ENCODE assay signal across 8 mouse cellular contexts in genomic region chr9:46119943-46120441, GRCm38 (mm10).
DNase-seq lines count a peak whose midpoint lies in the region; ATAC-seq lines count a peak whose summit lies in the region.

No protein-coding gene starts in this region.

- H3K36me3 ChIP-seq in hindbrain, embryonic 11.5 days (ENCODE audit: control insufficient read depth, insufficient read depth, low read length), result no peaks in the 10 kb centered on the region

- WGBS in hindbrain, embryonic 11.5 days, result 3% methylated on average over 6 of the region's 6 CpGs

- peak; percentile 93 for ATAC-seq in hindbrain, embryonic 11.5 days (ENCODE audit: low FRiP score)

- H3K9me3 ChIP-seq in hindbrain, embryonic 11.5 days (ENCODE audit: control insufficient read depth, low read length), result no peaks in the 10 kb centered on the region

- no peaks in the 10 kb centered on the region for H3K27me3 ChIP-seq in hindbrain, embryonic 11.5 days (ENCODE audit: control insufficient read depth, insufficient read depth, low read length)

- H3K9ac ChIP-seq in hindbrain, embryonic 11.5 days (ENCODE audit: low read depth, low read length), result peak overlapping the region; percentile 21; the same call in 1 of the 2 replicates

- no peak overlapping the region for H3K4me3 ChIP-seq in hindbrain, embryonic 11.5 days (ENCODE audit: low read depth, low read length)

- H3K4me1 ChIP-seq in hindbrain, embryonic 11.5 days (replicated peaks; ENCODE audit: control insufficient read depth, insufficient read depth, low read length), result peaks cover 6% of the 10 kb centered on the region

- peak; percentile 90 for DNase-seq in MN1 (ENCODE audit: low spot score)
- peak; percentile 56 for DNase-seq in cerebellum, adult 8-10 months
- DNase-seq in frontal cortex, postnatal 10 days (ENCODE audit: low spot score in 2 of 2), result peak; percentile 53 to 57
- peak; percentile 77 for DNase-seq in hindbrain, embryonic 11.5 days (ENCODE audit: low spot score)
- DNase-seq in layer of hippocampus, postnatal 36 days, result peak; percentile 32 to 41
- peak; percentile 81 for DNase-seq in lung, postnatal 25 days (ENCODE audit: low spot score)
- peak; percentile 70 for DNase-seq in retina, embryonic 14.5 days (ENCODE audit: low spot score)
- peak; percentile 63 to 81 for DNase-seq in urinary bladder, postnatal 36 days (ENCODE audit: low spot score in 2 of 2)

- peak overlapping the region; percentile 51 for H3K27ac ChIP-seq in hindbrain, embryonic 11.5 days (ENCODE audit: low read depth, low read length)

- no peak overlapping the region for H3K4me2 ChIP-seq in hindbrain, embryonic 11.5 days (replicated peaks; ENCODE audit: low read depth, low read length)

Comparison
In these comparisons a context has a peak if more than half of its experiments do, and no peak if none do; other contexts are left out.
1. DNase-seq: peak in every context shown above with its lines; median percentile 90 in MN1; 81 in lung, postnatal 25 days; 77 in hindbrain, embryonic 11.5 days; 72 in urinary bladder, postnatal 36 days; 70 in retina, embryonic 14.5 days; 56 in cerebellum, adult 8-10 months; 55 in frontal cortex, postnatal 10 days; 36 in layer of hippocampus, postnatal 36 days.